Mouse (Mus musculus) splenic B cell, adult 2 months (primary cell): ENCODE results near the gene Clec4d.
"Not testable (repeated sequence)": the region's sequence is repeated elsewhere in the genome, so short reads cannot be mapped to it uniquely, and the experiment has no call there.

Experiments used
- DNase-seq: peaks from one replicate; pipeline ENCODE4 v3.0.0-alpha.2; 2011; ENCODE audit warnings: low read depth, low spot score
- H3K27me3 ChIP-seq: 2 replicates; pipeline ENCODE4 v1.6.1; 2012; ENCODE audit warnings: mild to moderate bottlenecking, low read length, moderate library complexity, mixed read lengths; ENCODE audit not compliant: control insufficient read depth, poor library complexity, insufficient read depth, severe bottlenecking
- H3K36me3 ChIP-seq: 2 replicates; pipeline ENCODE4 v1.6.1; 2012; ENCODE audit warnings: mild to moderate bottlenecking, low read length, moderate library complexity, mixed read lengths; ENCODE audit not compliant: control insufficient read depth, poor library complexity, insufficient read depth, severe bottlenecking

Clec4d gene

GRCm38 (mm10) chr6:123286311-123286710 lies 24.4 kb downstream of the Clec4d start:
- no peak for DNase-seq
- H3K27me3 ChIP-seq = no peaks in the 10 kb centered on the region

DNA sequence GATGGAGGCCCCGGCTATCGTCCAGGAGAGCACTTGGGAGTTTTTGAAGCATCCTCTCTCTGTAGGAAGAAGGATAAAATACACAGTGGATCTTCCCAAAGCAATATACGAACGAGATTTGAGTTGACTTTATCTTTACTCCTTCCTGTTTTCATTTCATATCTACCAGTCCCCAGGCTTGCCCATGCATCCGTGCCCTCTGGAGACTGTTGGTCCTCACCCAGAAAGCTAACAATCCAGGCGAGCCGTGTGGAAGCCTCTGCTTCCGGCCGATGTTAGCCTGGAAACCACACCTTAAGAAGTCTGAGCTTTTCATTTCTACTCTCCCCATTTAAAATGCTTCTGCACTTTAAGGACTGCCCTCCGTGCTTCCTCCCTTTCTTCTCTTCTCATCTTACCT lies 27.0 kb downstream of the Clec4d start:
- no peaks in the 10 kb centered on the region for H3K36me3 ChIP-seq
- no peaks in the 10 kb centered on the region for H3K27me3 ChIP-seq
- no peak for DNase-seq

More at GRCm38 (mm10) chr6:123286311-123286710, 24.4 kb downstream of the Clec4d start:
- H3K36me3 ChIP-seq = no peaks in the 10 kb centered on the region

- DNase-seq = no peak
- Histone ChIP-seq H3K36me3 (no peaks in the 10 kb centered on the region), H3K27me3 (no peaks in the 10 kb centered on the region)
Observed at GRCm38 (mm10) chr6:123289753-123290152, 27.8 kb downstream of the Clec4d start, which contains the start of gene Clec4e. Gene Clec4e (minus strand): TSS chr6:123289870.

DNA sequence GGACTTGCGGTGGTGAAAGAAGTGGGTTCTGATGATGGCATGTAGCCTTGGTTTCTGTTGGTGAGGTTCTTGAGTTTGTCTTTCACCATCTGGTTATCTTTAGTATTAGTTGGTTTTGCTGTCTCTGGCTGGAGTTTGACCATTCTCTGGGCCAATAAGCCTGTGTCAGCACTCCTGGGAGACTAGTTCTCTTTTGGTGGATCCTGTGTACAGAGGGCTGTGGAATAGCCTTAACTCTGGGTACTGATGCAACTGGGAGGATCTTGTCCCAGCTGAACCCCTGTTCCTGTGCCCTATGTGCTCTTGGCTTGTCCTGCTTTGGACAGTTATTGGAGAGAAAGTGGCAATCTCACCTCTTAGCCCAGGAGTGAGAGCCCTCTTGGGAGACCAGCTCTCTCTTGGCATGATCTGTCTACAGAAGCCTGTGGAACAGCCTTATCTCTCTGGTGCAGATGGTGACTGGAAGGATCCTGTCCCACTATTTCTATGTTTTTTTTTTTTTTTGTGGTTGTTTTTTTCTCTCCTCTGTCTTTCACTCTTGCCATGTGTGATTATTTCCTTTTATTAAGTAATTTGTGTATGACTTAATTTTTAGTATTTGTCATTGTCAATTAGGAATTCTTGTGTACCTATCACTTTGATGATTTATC lies 31.0 kb downstream of the Clec4d start:
- no peaks in the 10 kb centered on the region for H3K36me3 ChIP-seq
- H3K27me3 ChIP-seq = no peaks in the 10 kb centered on the region
- DNase-seq = no peak

DNA sequence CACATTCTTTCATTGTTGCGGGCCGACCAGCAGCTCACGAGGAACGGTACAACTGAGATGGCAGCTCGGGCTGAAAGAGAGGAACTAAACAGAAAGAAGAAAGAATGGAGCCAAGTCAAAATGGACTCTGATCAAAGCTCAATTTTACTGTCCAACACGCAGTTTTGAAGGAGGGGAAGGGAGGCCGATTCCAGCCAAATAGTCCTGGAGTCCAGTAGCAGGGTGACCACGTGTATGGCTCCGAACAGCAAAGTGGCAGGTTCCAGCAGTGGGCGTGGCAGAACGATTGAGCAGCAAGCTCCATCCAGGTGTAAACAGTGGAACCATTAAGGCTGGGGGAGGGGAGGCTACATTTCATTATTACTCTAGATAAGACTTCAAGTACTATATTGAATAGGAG lies 31.6 kb downstream of the Clec4d start:
- H3K27me3 ChIP-seq, H3K36me3 ChIP-seq, DNase-seq: not testable (repeated sequence)

DNA sequence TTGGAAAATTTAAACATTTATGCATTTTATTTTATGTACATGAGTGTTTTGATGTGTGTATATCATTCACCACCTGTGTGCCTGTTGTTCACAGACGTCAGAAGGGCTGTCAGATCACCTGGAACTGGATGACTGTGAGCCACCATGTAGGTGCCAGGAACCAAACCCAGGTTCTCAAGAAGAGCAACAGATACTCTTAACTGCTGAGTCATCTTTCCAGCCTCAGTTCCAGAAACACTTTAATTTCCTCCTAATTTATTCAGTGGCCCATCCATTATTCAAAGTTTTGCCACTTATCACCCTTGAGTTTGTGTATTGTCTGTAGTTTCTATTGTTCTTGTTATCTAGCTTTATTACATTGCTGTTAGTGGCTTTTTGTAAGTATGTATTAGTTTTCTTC lies 34.8 kb downstream of the Clec4d start:
- no peaks in the 10 kb centered on the region for H3K27me3 ChIP-seq
- no peaks in the 10 kb centered on the region for H3K36me3 ChIP-seq
- no peak for DNase-seq

- not testable (repeated sequence) for DNase-seq, H3K27me3 ChIP-seq, H3K36me3 ChIP-seq
Observed at GRCm38 (mm10) chr6:123306315-123306714, 44.4 kb downstream of the Clec4d start.

DNA sequence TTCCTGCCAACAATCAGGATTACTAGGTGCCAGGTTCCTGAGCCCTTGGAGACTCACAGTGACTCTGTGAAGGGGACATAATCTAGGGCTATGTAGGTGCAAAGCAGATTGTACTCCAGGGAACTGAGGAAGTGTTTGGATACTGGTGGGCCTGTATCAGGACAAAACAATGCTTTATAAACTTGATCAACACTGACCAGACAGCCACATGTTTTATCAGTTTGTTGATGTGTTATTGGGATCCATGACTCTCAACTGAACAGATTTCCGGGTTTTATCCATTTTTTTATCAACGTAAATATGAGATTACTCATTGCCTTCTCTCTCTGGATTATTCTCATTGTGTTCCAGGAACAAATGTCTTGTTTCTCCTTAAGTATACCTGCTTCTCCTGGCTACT lies 46.1 kb downstream of the Clec4d start, which contains the start of gene Vmn2r19:
Gene Vmn2r19 (plus strand): TSS at position 301 of the 400 bp plus-strand sequence.
- Histone ChIP-seq H3K36me3 (no peaks in the 10 kb centered on the region), H3K27me3 (no peaks in the 10 kb centered on the region)
- no peak for DNase-seq
